Mouse (Mus musculus) megakaryocyte-erythroid progenitor cell, adult 5-6 weeks (primary cell): Measurements from ENCODE around the gene Nap1l5. TPM values are rescaled to one million over a fixed set of nuclear protein-coding genes. Genes with fewer than 3 reads are reported as not detected.
A peak's percentile ranks its signal among the peaks of the same experiment; 100 is the strongest.
"Not testable (repeated sequence)": the region's sequence is repeated elsewhere in the genome, so short reads cannot be mapped to it uniquely, and the experiment has no call there.

Experiments used
- ATAC-seq: replicated peaks from 2 replicates; pipeline ENCODE4 v1.8.0; 2016; ENCODE audit warnings: mild to moderate bottlenecking, inconsistent platforms; ENCODE audit not compliant: severe bottlenecking, poor library complexity, low FRiP score, low TSS enrichment
- total RNA-seq, 2 experiments: library from RNA; stranded (forward) in 1 of 2; stranded (reverse) in 1 of 2; fragments of 200-1000, 215-1000 nt in 1 of 2; fragments of >200 nt in 1 of 2; fragmentation: Nextera tagmentation in 1 of 2; gene quantifications; 2 replicates each; pipeline ENCODE4 v1.2.3; 2014 to 2017

The Nap1l5 gene
- total RNA-seq, 2 experiments from 2014 or later: not detected

DNA sequence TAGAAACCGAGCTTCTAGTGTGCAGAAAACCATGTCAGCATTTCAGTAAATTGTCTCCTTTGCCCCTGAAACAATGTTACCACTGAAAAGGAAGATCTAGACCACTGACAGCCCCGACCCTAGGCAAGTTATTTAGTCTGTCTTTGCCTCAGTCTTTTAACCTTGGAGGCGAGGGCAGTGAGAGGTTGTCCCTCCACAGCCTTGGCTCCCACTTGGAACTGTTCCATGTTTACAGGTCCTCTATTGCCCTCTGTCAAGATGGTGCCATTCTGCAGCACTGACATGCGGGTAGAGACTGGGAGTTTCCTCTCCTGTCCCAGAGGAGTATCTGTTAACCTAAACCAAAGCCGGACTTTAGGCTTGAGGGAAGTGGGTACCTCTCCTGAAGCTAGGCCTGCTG is 6.0 kb upstream of the Nap1l5 start:
- ATAC-seq: no peak

- ATAC-seq: no peak
Measured at GRCm38 (mm10) chr6:58907791-58908190, 915 bp upstream of the Nap1l5 start.

DNA sequence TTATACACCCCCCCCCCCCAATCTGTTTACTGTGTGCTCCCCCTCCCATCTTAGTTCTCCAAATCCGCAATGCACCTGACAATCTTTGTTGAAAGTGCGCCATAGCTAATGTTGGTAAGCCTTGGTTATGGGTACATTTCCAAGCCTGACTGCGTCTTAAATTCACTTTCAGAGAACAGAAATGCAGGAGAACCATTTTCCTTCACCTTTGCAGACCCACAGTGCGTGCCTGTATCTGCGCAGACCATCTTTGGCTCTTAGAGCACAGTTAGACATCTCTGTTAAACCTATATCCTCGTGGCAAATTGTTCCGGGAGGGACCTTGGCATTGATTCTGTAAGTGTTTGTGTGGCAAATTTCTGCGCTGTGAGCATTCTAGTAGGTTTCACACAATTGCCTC is 460 bp upstream of the Nap1l5 start:
- ATAC-seq: no peak

GRCm38 (mm10) chr6:58904551-58904950 is 2.3 kb downstream of the Nap1l5 start:
- ATAC-seq: no peak

GRCm38 (mm10) chr6:58903171-58903570 is 3.7 kb downstream of the Nap1l5 start:
- no peak for ATAC-seq

DNA sequence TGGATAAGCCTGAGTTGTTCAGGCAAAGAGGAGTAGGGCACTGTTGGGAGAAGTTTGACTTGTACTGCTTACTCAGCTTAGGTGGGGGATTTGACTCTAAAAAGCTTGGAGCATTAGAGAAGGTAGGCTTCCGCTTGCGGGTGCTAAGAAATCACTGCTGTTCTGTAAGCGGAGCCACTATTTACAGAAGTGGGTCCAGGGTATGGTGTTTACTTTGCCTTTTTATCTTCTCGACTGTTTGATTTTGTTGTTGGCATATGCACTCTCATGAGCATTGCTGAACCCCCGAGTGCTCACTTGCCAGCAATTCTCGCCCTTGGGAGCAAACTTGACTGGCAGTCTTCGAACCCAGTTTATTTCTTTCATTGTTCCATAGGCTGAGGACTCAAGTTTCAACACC is 6.3 kb downstream of the Nap1l5 start:
- ATAC-seq: no peak

DNA sequence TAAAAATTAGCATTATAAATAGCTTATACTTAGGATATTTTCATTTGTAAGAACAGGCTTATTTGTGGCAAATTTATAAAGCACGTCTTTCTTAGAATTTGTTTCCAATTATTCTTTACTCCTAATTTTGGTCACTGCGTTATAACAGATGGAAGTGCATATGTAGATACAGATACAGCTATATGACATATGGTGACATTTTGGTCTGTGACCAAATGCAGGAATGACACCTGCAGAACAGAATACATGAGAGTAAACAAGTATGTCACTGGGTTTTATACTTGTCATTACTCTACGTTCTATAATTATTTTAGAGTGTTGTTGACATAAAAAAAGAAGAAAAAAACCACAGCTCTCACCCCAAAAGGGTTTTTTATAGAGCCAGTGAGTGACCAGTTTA is 7.8 kb downstream of the Nap1l5 start:
- no peak for ATAC-seq

GRCm38 (mm10) chr6:58896648-58897047 is 10.2 kb downstream of the Nap1l5 start:
- ATAC-seq: no peak

- ATAC-seq: no peak
Measured at GRCm38 (mm10) chr6:58894994-58895393, 11.9 kb downstream of the Nap1l5 start.

- ATAC-seq: no peak
Measured at GRCm38 (mm10) chr6:58893307-58893706, 13.6 kb downstream of the Nap1l5 start.

DNA sequence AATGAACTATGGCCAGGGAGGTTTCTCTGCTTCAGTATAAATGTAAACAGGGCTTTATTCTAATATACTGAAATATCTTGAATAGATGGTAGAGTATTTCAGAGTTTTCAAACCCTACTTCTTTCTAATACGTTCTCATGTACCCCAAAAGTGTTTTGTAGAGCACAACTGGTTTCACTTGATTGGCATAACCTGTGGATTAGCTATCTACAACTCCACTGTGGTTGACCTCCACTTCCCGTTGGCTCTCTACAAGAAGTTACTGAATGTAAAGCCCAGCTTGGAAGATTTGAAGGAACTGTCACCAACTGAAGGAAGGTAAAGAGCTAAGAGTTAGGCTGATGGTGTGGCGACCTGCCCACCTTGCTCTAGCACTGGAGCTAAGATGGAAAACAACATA is 17.0 kb downstream of the Nap1l5 start:
- ATAC-seq: peak; percentile 60

- peak; percentile 54 for ATAC-seq
Measured at GRCm38 (mm10) chr6:58882271-58882670, 24.6 kb downstream of the Nap1l5 start.

GRCm38 (mm10) chr6:58881363-58881762 is 25.5 kb downstream of the Nap1l5 start:
- 0 out of 2 replicates have a peak, but pooled peaks have one; percentile 12 for ATAC-seq

DNA sequence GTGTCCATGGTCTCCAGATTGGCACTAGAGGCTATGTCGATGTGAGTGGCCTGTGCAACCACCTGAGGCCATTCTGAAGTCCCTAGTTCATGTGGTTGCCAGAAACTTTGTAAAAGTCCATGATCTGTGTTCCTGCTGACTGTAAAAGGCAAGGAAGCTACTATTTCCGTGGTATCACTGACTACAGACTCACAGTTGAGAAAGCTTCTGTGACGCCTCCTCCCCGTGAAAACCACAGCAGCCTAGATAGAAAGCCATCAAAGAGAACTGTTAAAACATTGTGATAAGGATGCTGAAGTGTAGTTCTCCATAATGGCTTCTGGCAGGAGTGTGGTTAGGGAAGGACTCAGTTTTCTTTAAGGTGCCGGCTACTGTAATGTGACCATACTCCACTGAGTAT is 26.0 kb downstream of the Nap1l5 start:
- ATAC-seq: peak; percentile 68

DNA sequence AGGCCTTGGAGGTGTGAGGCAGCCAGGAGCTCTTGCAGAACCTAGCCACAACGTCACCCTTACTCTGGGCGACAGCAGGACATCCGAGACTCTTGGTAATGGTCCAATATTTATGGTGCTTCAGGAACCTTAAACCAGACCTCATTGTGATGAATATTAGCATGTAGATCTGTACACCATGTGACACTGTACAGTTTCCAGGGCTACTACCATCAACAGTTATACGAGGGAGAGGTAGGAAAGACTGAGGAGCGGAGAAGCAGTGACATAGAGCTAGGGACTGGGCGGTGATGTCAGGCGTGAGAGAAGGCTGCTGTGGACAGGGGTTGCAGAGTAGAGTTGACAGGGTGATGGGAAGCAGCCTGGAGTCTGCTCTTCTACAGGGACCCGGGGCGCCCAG is 26.9 kb downstream of the Nap1l5 start:
- ATAC-seq: no peak

DNA sequence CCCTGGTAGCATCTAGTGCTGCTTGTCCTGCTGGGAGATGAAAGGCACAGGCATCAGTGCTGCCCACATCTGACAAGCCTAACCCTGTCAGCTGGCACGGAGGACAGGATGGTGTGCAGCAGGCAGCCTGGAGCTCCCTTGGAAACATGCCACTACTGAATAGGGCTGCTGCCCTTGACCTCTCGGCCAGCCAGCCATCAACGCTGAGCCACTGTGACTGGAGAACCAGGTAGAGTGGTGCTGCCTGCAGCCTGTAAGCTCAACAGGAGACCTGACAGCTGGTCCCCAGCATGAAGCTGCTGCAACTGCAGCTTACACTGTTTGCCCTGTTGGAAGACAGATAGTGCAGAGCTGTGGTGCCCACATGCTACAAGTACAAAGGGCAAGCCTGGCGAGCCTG is 27.3 kb downstream of the Nap1l5 start:
- ATAC-seq: no peak

DNA sequence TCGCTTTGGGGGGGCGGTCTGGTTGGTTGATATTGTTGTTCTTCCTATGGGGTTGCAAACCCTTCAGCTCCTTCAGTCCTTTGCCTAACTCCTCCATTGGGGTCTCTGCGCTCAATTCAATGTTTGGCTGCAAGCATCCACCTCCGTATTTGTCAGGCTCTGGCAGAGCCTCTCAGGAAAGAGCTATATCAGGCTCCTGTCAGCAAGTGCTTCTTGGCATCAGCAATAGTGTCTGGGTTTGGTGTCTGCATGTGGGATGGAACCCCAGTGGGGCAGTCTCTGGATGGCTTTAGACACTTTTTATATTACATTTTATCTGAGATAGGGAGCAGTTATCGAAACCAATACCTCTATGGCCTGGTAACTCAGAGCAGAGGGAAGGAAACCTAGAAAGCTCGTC is 39.0 kb downstream of the Nap1l5 start:
- ATAC-seq: not testable (repeated sequence)

DNA sequence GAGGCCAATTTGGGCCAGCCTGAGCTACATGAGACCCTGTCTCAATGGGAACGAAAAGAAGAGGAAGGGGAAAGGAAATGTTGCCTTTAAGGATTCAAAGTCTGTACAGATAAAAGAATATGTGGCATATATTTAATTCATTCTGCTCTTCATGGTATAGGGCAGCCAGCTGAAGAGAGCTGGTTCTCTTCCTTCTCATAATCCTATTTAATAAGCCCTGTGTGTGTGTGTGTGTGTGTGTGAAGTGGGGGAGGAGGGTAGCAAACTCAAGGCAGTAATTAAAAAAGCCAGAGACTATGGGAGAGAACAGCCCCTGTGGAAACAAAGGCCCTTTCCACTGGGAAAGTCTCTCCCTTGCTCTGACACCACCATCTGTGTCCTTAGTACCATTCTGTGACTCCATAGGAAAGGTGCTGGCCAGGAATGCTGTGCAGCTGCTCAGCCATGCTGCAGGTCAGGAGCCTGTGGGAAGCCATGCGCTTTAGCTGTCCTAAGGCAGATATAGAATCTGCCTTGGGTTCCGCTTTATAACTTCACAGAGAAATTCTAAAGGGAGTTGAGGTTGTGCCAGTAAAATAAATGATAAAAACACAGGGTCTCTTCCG is 43.1 kb downstream of the Nap1l5 start:
- no peak for ATAC-seq

DNA sequence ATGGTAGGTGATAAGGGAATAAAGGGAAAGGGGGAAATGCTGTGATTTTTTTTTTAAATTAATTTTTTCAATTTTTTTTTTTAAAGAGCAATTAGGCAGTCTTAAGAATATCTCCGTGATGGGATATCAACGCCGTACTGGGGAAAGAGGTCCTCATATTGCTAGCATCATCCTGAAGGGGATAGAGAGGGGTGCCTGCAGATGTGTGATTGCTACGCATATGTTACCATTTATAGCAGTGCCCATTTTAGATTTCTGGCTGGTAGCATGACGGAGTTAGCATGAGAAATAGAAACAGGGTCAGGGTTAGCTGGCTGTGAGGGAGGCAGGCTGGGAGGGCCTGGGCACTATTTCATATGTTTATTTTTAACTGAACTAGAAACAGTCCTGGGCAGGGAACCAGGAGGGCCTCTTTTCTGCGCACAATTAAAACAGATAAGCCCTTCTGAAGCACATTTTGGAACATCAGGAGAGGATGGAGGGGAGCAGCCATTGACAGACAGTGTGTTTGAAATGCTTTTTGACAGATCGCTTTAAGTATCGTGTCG is 44.4 kb downstream of the Nap1l5 start:
- no peak for ATAC-seq

DNA sequence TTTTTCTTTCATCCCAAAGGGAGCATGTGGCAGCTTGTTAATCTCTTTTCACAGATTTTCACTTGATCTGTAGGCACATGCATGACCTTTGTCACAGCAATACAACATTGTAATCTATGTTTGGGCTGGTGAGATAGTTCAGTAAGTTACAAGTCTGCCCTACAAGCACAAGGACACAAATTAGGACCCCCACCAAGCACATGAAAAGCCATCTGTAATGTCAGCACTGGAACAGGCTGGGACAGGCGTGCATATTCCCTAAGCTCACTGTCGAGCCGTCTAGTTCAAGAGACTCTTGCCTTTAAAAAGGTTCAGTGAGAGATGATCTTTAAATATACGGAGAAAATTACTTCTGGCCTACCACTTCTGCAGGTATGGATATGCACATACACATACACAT is 47.4 kb downstream of the Nap1l5 start:
- ATAC-seq: no peak

DNA sequence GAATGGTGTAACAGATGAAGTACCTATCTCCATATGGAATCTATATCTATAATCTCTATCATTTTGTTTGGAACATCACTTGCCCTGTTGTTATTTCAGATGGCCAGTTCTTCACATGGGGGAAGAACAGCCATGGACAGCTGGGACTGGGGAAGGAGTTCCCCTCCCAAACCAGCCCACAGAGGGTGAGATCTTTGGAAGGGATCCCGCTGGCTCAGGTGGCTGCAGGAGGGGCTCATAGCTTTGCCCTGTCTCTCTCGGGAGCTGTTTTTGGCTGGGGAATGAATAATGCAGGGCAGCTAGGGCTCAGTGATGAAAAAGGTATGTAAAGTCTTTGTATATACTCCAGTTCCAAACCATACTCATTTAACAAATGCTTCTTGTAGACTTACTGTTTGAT is 50.4 kb downstream of the Nap1l5 start:
- ATAC-seq: no peak
